Mouse (Mus musculus) liver, adult 2 months (tissue): ENCODE measurements around the gene Slc16a8. TPM values are rescaled to one million over a fixed set of nuclear protein-coding genes. Genes with fewer than 3 reads are reported as not detected.
"Not testable (repeated sequence)": the region's sequence is repeated elsewhere in the genome, so short reads cannot be mapped to it uniquely, and the experiment has no call there.

Source experiments
- DNase-seq: peaks from one replicate; pipeline ENCODE4 v3.0.0-alpha.2; 2011; ENCODE audit warnings: low read depth, low spot score; ENCODE audit errors: extremely low read depth
- H3K27ac ChIP-seq: fragments of 200-500 bp; replicated peaks from 2 replicates; pipeline ENCODE4 v1.5.1; 2012; ENCODE audit warnings: low read depth, mild to moderate bottlenecking, control low read depth, inconsistent platforms, low read length; ENCODE audit not compliant: insufficient read depth
- H3K27me3 ChIP-seq: fragments of 200-500 bp; 2 replicates; pipeline ENCODE4 v1.6.1; 2012; ENCODE audit warnings: mild to moderate bottlenecking, moderate library complexity, low read length, inconsistent platforms; ENCODE audit not compliant: control insufficient read depth, insufficient read depth
- H3K36me3 ChIP-seq: fragments of 200-500 bp; 2 replicates; pipeline ENCODE4 v1.6.1; 2012; ENCODE audit warnings: low read length, inconsistent platforms; ENCODE audit not compliant: control insufficient read depth, insufficient read depth
- H3K4me1 ChIP-seq: fragments of 200-500 bp; 2 replicates; pipeline ENCODE4 v1.6.1; 2011; ENCODE audit warnings: low read length; ENCODE audit not compliant: control insufficient read depth, insufficient read depth
- H3K4me3 ChIP-seq: fragments of 200-500 bp; 2 replicates; pipeline ENCODE4 v1.5.1; 2011; ENCODE audit warnings: low read depth, mild to moderate bottlenecking, control low read depth, low read length, moderate library complexity; ENCODE audit not compliant: insufficient read depth
- H3K79me2 ChIP-seq: fragments of 200-500 bp; 2 replicates; pipeline ENCODE4 v1.6.1; 2012; ENCODE audit warnings: inconsistent platforms, mild to moderate bottlenecking, low read length, moderate library complexity; ENCODE audit not compliant: control insufficient read depth, insufficient read depth
- H3K9ac ChIP-seq: fragments of 200-500 bp; 2 replicates; pipeline ENCODE4 v1.6.1; 2012; ENCODE audit warnings: low read depth, mild to moderate bottlenecking, control low read depth, inconsistent platforms, low read length
- CTCF ChIP-seq: fragments of 200-500 bp; IDR thresholded peaks from 2 replicates; pipeline ENCODE4 v1.5.1; 2011; ENCODE audit warnings: low read depth, low read length, control low read depth
- POLR2A ChIP-seq: fragments of 200-500 bp; IDR thresholded peaks from 2 replicates; pipeline ENCODE4 v1.6.1; 2011; ENCODE audit warnings: low read length, control low read depth; ENCODE audit not compliant: insufficient read depth; ENCODE audit errors: extremely low read depth
- WGBS: fragments of 180-500 bp; shearing (Covaris S2); methylation state at CpG from one replicate; pipeline ENCODE4 v1.1.7; 2018; 5-methylcytosine and 5-hydroxymethylcytosine counted together
- polyA plus RNA-seq: library from polyadenylated mRNA; depleted of rRNA; stranded (reverse); fragments of >200 nt; gene quantifications from 2 replicates; pipeline ENCODE4 v1.2.3, GENCODE M21; 2012
- total RNA-seq: library from RNA; depleted of rRNA; stranded (reverse); fragments of >200 nt; gene quantifications from 2 replicates; pipeline ENCODE4 v1.2.3, GENCODE M21; 2014

Gene Slc16a8
- total and polyA plus RNA-seq, 2 experiments, result not detected

GRCm38 (mm10) chr15:79243234-79244042 is 11.1 kb downstream of the Slc16a8 start:
- TF ChIP-seq CTCF, result peak; percentile 100
- no peak for TF ChIP-seq POLR2A
- no peaks in the 10 kb centered on the region for H3K79me2 ChIP-seq
- no peaks in the 10 kb centered on the region for H3K27me3 ChIP-seq
- DNase-seq, result peak; percentile 74
- no peak overlapping the region for H3K27ac ChIP-seq
- H3K4me1 ChIP-seq, result no peaks in the 10 kb centered on the region
- 47% methylated on average over 10 of the region's 10 CpGs for WGBS
- no peak overlapping the region for H3K4me3 ChIP-seq
- H3K36me3 ChIP-seq, result peaks cover 10% of the 10 kb centered on the region
- H3K9ac ChIP-seq, result no peak overlapping the region

GRCm38 (mm10) chr15:79242574-79243233 is 11.9 kb downstream of the Slc16a8 start:
- Histone ChIP-seq H3K36me3 (peaks cover 10% of the 10 kb centered on the region), H3K79me2 (no peaks in the 10 kb centered on the region), H3K9ac (no peak overlapping the region), H3K4me3 (no peak overlapping the region), H3K27ac (no peak overlapping the region), H3K4me1 (no peaks in the 10 kb centered on the region), H3K27me3 (no peaks in the 10 kb centered on the region)
- DNase-seq, result no peak
- 80% methylated on average over 13 of the region's 13 CpGs for WGBS
- TF ChIP-seq POLR2A (no peak), CTCF (no peak)

GRCm38 (mm10) chr15:79238036-79238435 is 16.5 kb downstream of the Slc16a8 start:
- H3K4me3 ChIP-seq, result no peak overlapping the region
- H3K9ac ChIP-seq, result no peak overlapping the region
- no peaks in the 10 kb centered on the region for H3K79me2 ChIP-seq
- TF ChIP-seq CTCF (no peak), POLR2A (no peak)
- peaks cover 12% of the 10 kb centered on the region for H3K36me3 ChIP-seq
- WGBS, result 93% methylated on average over 6 of the region's 6 CpGs
- no peaks in the 10 kb centered on the region for H3K27me3 ChIP-seq
- no peaks in the 10 kb centered on the region for H3K4me1 ChIP-seq
- no peak for DNase-seq
- H3K27ac ChIP-seq, result no peak overlapping the region

GRCm38 (mm10) chr15:79235268-79235667 is 19.3 kb downstream of the Slc16a8 start:
- 52% methylated on average over 9 of the region's 9 CpGs for WGBS
- no peaks in the 10 kb centered on the region for H3K27me3 ChIP-seq
- no peak for DNase-seq
- H3K4me1 ChIP-seq, result no peaks in the 10 kb centered on the region
- H3K36me3 ChIP-seq, result peaks cover 11% of the 10 kb centered on the region
- TF ChIP-seq CTCF (no peak), POLR2A (no peak)
- H3K9ac ChIP-seq, result no peak overlapping the region
- no peak overlapping the region for H3K4me3 ChIP-seq
- H3K27ac ChIP-seq, result no peak overlapping the region
- H3K79me2 ChIP-seq, result no peaks in the 10 kb centered on the region

- DNase-seq, result peak; percentile 71
- no peaks in the 10 kb centered on the region for H3K27me3 ChIP-seq
- no peaks in the 10 kb centered on the region for H3K4me1 ChIP-seq
- TF ChIP-seq POLR2A (no peak), CTCF (no peak)
- 1% methylated on average over 51 of the region's 51 CpGs for WGBS
- peak within 1 kb of the TSS; percentile 72 for H3K9ac ChIP-seq
- peak within 1 kb of the TSS; percentile 80 for H3K4me3 ChIP-seq
- peak within 1 kb of the TSS; percentile 91 for H3K27ac ChIP-seq
- no peaks in the 10 kb centered on the region for H3K79me2 ChIP-seq
- H3K36me3 ChIP-seq, result peaks cover 3% of the 10 kb centered on the region; the same call in 1 of the 2 replicates
Measured at GRCm38 (mm10) chr15:79229058-79229821, 25.3 kb downstream of the Slc16a8 start, which contains the start of the genes Pick1 and Gm49486. Gene Pick1, plus strand, starts transcription at chr15:79229173. Gene Gm49486, plus strand, starts transcription at chr15:79229391.

GRCm38 (mm10) chr15:79225780-79226179 is 28.8 kb downstream of the Slc16a8 start:
- WGBS, result 67% methylated on average over 2 of the region's 2 CpGs
- H3K27me3 ChIP-seq, H3K27ac ChIP-seq, H3K4me3 ChIP-seq, H3K79me2 ChIP-seq, H3K4me1 ChIP-seq, H3K36me3 ChIP-seq, DNase-seq, H3K9ac ChIP-seq: not testable (repeated sequence)
